Mouse (Mus musculus): ENCODE results near the gene Lpp. TPM values are rescaled to one million over a fixed set of nuclear protein-coding genes. Genes with fewer than 3 reads are reported as not detected.

Lpp gene
- polyA plus RNA-seq, 1 experiment from 2014 or later: 23.0 TPM

GRCm38 (mm10) chr16:24809811-24810210, 416.5 kb downstream of the Lpp start:
- WGBS: 93% methylated on average over 6 of the region's 6 CpGs
- Histone ChIP-seq H3K27me3 (ENCODE audit: low read depth, poor library complexity, severe bottlenecking) (no peaks in the 10 kb centered on the region), H3K4me1 (peaks cover 3% of the 10 kb centered on the region; the same call in 1 of the 2 replicates), H3K9me3 (replicated peaks) (no peaks in the 10 kb centered on the region), H3K4me3 (no peak overlapping the region), H3K27ac (replicated peaks) (no peak overlapping the region), H3K36me3 (no peaks in the 10 kb centered on the region)
- DNase-seq (ENCODE audit: low spot score): no peak

DNA sequence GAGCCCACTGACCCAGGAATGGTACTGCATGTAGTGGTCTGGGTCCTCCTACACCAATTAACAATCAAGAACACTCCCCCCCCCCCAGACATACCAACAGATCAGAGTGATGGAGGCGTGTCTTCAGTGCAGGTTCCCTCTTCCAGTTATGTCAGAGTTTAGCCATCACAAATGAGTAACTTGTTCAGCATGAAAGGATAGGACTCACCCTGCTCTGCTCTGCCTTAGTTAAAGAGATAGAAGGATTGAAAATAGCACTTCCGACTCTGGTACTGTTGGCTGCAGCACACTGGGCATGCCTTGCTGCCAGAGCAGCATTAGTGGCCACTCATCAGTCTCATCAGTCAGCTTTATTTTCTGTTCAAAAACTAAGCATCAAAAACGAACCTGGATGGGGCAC, 423.3 kb downstream of the Lpp start:
- H3K36me3 ChIP-seq: no peaks in the 10 kb centered on the region
- DNase-seq (ENCODE audit: low spot score): no peak
- no peak overlapping the region for H3K4me3 ChIP-seq
- no peaks in the 10 kb centered on the region for H3K9me3 ChIP-seq (replicated peaks)
- H3K4me1 ChIP-seq: no peaks in the 10 kb centered on the region
- 81% methylated on average over 3 of the region's 3 CpGs for WGBS
- no peaks in the 10 kb centered on the region for H3K27me3 ChIP-seq (ENCODE audit: low read depth, poor library complexity, severe bottlenecking)
- no peak overlapping the region for H3K27ac ChIP-seq (replicated peaks)

DNA sequence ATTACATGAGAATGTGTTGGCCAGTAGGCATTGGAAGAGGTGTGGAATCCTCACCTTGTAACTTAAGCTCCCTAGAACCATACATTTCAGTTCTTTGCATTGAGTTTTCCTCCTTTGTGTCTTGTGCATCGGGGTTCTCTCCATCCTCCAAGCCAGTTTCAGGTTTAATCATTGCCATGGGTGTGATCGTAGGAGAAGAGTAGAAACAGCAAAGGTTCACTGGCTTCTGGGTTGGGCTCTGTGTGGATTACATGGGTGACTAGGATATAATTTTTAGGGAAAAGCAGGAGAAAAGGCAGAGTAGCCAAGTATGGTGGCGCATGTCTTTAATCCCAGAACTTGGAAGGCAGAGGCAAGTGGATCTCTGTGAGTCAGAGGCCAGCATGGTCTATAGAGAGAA, 424.1 kb downstream of the Lpp start:
- 92% methylated on average over 3 of the region's 3 CpGs for WGBS
- Histone ChIP-seq H3K9me3 (replicated peaks) (no peaks in the 10 kb centered on the region), H3K4me1 (no peaks in the 10 kb centered on the region), H3K36me3 (no peaks in the 10 kb centered on the region), H3K4me3 (no peak overlapping the region), H3K27ac (replicated peaks) (no peak overlapping the region), H3K27me3 (ENCODE audit: low read depth, poor library complexity, severe bottlenecking) (no peaks in the 10 kb centered on the region)
- DNase-seq (ENCODE audit: low spot score): no peak

DNA sequence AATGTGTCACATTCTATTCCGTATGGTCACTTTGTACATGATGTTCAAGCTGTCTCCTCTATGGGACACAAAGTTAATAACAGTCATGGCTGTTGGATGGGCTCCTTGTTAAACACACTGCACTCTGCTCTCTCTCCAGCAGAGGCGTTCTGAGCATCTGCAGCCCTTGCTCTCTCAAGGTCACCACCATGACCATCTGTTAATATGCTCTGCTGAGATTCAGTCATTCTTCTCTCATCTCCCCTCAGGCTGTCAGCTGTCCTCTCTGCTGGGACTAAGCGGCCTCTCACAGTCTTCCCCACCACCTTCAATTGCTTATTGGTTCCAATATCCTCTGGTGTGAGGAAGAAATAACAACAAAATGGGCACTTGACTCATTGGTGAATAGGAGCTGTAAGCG, 425.8 kb downstream of the Lpp start:
- Histone ChIP-seq H3K27ac (replicated peaks) (no peak overlapping the region), H3K4me1 (no peaks in the 10 kb centered on the region), H3K9me3 (replicated peaks) (no peaks in the 10 kb centered on the region), H3K36me3 (no peaks in the 10 kb centered on the region), H3K4me3 (no peak overlapping the region), H3K27me3 (ENCODE audit: low read depth, poor library complexity, severe bottlenecking) (no peaks in the 10 kb centered on the region)
- 75% methylated on average over 4 of the region's 4 CpGs for WGBS
- peak; percentile 12 for DNase-seq (ENCODE audit: low spot score)

DNA sequence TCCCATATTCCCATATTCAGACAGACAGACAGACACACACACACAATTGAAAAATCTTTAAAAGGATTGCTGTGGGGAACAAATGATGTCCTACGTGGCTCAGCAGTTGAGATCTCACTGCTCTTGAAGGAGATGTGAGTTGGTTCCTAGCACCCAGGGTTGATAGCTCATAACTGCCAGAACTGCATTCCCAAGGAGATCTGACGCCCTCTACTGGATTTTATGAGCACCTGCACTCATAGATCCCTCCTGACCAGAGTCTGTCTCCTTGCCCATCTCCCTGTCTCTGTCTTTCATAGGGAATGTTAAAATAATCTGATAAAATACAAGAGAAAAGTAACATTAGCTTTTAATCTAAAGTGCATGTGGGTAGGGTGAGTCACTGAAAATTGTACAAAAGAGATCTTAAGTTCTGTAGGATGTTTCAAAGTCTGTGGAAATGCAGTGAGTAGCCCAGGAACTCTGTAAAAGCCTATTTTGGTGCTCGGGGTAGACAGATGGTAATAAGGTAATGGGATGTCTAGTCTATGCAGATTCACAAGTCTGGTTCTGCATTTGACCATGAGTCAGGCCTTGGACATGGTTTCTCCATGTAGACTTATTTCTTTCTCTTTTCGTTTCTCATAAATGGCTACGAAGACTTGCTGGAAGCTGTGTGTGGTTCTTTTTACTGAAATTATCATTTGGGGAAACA, 429.0 kb downstream of the Lpp start:
- 83% methylated on average over 5 of the region's 5 CpGs for WGBS
- Histone ChIP-seq H3K4me3 (no peak overlapping the region), H3K27ac (replicated peaks) (no peak overlapping the region), H3K4me1 (no peaks in the 10 kb centered on the region), H3K27me3 (ENCODE audit: low read depth, poor library complexity, severe bottlenecking) (no peaks in the 10 kb centered on the region), H3K36me3 (no peaks in the 10 kb centered on the region), H3K9me3 (replicated peaks) (no peaks in the 10 kb centered on the region)
- no peak for DNase-seq (ENCODE audit: low spot score)

DNA sequence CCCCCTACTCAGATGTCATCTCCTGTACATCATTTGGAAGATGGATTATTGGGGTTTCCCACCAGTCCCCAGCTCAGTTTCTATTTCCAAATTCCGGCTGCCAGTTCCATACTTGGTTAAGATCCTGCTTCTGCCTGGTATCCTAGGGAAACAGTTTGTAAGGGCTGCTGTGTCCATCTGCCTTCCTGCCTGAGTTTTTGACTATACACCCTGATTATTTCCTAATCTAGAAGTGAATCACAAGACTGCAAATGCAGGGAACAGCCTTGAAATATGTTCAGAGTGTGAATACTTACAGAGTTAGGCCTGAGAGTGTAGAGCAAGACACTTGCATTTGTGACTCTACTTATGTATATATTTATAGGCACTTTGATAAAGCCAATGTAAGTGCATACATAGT, 429.6 kb downstream of the Lpp start:
- Histone ChIP-seq H3K27ac (replicated peaks) (no peak overlapping the region), H3K9me3 (replicated peaks) (no peaks in the 10 kb centered on the region), H3K27me3 (ENCODE audit: low read depth, poor library complexity, severe bottlenecking) (no peaks in the 10 kb centered on the region), H3K4me1 (no peaks in the 10 kb centered on the region), H3K36me3 (no peaks in the 10 kb centered on the region), H3K4me3 (no peak overlapping the region)
- DNase-seq (ENCODE audit: low spot score): no peak
- 81% methylated on average over 1 of the region's 1 CpGs for WGBS

DNA sequence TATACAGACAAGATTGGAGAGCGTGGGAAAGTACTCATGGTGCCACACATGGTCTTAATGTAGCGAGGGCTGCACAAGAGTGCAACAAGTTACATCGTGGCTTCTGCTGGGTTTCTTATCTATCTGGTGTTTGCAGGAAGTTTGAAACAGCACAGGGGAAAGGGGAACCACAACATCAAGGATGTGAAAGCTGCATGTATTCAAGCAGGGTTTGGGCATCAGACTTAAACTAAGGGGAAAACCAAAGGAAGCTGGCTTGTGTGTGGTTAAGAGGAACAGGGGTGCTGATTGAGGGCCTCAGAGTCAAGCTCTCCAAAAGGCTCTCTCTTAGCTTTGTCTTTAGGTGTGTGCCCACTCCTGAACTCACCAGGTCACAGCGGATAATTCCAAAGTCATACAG, 433.1 kb downstream of the Lpp start:
- Histone ChIP-seq H3K27ac (replicated peaks) (no peak overlapping the region), H3K4me1 (no peaks in the 10 kb centered on the region), H3K36me3 (no peaks in the 10 kb centered on the region), H3K9me3 (replicated peaks) (no peaks in the 10 kb centered on the region), H3K4me3 (no peak overlapping the region), H3K27me3 (ENCODE audit: low read depth, poor library complexity, severe bottlenecking) (no peaks in the 10 kb centered on the region)
- DNase-seq (ENCODE audit: low spot score): no peak
- WGBS: 90% methylated on average over 4 of the region's 4 CpGs

DNA sequence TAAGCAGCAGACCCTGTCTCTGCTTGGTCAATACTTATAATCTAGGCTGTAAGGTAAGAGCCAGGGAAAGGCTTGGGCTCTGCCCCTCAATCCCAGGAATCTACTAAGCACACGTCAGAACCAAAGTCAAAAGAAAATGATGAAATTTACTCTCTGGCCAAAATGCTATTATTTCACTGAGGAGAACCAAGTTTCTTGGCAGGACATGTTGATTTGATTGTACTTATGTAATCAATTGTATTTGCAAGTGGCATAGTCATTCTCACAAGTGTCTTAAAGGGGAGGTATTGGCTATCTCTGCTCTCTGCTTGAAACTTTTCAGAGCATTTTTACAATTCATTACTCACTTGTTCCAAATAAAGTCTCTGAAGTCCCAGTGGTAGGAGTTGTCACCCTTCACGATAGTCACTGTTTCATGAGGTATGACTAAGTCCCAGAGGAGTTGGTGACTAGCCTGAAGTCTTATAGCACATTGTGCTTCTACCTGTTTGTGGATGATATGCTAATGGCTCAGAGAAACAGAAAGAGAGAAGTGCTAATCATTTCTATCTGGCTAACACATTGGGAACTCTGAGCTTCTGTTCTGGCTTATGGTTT, 435.0 kb downstream of the Lpp start:
- no peaks in the 10 kb centered on the region for H3K36me3 ChIP-seq
- H3K4me3 ChIP-seq: no peak overlapping the region
- no peaks in the 10 kb centered on the region for H3K27me3 ChIP-seq (ENCODE audit: low read depth, poor library complexity, severe bottlenecking)
- DNase-seq (ENCODE audit: low spot score): no peak
- H3K9me3 ChIP-seq (replicated peaks): no peaks in the 10 kb centered on the region
- H3K4me1 ChIP-seq: no peaks in the 10 kb centered on the region
- WGBS: 89% methylated on average over 2 of the region's 2 CpGs
- no peak overlapping the region for H3K27ac ChIP-seq (replicated peaks)

- Histone ChIP-seq H3K9me3 (replicated peaks) (no peaks in the 10 kb centered on the region), H3K36me3 (no peaks in the 10 kb centered on the region), H3K27me3 (ENCODE audit: low read depth, poor library complexity, severe bottlenecking) (no peaks in the 10 kb centered on the region), H3K4me3 (no peak overlapping the region), H3K4me1 (no peaks in the 10 kb centered on the region), H3K27ac (replicated peaks) (no peak overlapping the region)
- WGBS: 80% methylated on average over 4 of the region's 4 CpGs
- DNase-seq (ENCODE audit: low spot score): no peak
These were observed 436.6 kb downstream of the Lpp start for GRCm38 (mm10) chr16:24829860-24830259.

- no peak for DNase-seq (ENCODE audit: low spot score)
- H3K36me3 ChIP-seq: no peaks in the 10 kb centered on the region
- 80% methylated on average over 7 of the region's 7 CpGs for WGBS
- H3K4me3 ChIP-seq: no peak overlapping the region
- H3K27me3 ChIP-seq (ENCODE audit: low read depth, poor library complexity, severe bottlenecking): no peaks in the 10 kb centered on the region
- no peaks in the 10 kb centered on the region for H3K9me3 ChIP-seq (replicated peaks)
- H3K27ac ChIP-seq (replicated peaks): no peak overlapping the region
- H3K4me1 ChIP-seq: no peaks in the 10 kb centered on the region
These were observed 437.6 kb downstream of the Lpp start for GRCm38 (mm10) chr16:24830939-24831338.

DNA sequence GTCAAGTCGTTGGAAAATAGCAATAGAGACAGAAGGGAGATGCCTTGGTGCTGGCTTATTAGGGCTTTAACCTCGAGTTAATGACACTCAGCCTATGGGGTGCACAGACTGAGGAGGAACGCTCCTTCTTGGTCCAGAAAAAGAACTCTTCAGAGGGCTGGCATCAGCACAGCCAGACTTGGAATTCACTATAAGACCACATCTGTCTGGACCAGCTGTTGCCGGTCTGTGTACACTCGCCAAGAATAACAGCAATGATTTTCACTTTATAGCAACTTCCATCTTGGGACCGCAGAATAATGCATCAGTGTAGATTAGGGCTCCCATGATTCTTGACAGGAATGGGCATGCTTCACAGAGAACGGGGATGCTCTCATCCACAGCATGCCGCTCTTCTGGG, 439.9 kb downstream of the Lpp start:
- no peak overlapping the region for H3K4me3 ChIP-seq
- H3K27ac ChIP-seq (replicated peaks): no peak overlapping the region
- H3K27me3 ChIP-seq (ENCODE audit: low read depth, poor library complexity, severe bottlenecking): no peaks in the 10 kb centered on the region
- DNase-seq (ENCODE audit: low spot score): no peak
- WGBS: 86% methylated on average over 8 of the region's 8 CpGs
- H3K9me3 ChIP-seq (replicated peaks): no peaks in the 10 kb centered on the region
- no peaks in the 10 kb centered on the region for H3K36me3 ChIP-seq
- no peaks in the 10 kb centered on the region for H3K4me1 ChIP-seq

- H3K36me3 ChIP-seq: no peaks in the 10 kb centered on the region
- WGBS: 93% methylated on average over 9 of the region's 9 CpGs
- no peaks in the 10 kb centered on the region for H3K27me3 ChIP-seq (ENCODE audit: low read depth, poor library complexity, severe bottlenecking)
- no peaks in the 10 kb centered on the region for H3K9me3 ChIP-seq (replicated peaks)
- H3K4me3 ChIP-seq: no peak overlapping the region
- H3K27ac ChIP-seq (replicated peaks): no peak overlapping the region
- no peak for DNase-seq (ENCODE audit: low spot score)
- H3K4me1 ChIP-seq: no peaks in the 10 kb centered on the region
These were observed 441.2 kb downstream of the Lpp start for GRCm38 (mm10) chr16:24834536-24834935.

GRCm38 (mm10) chr16:24836550-24836949, 443.2 kb downstream of the Lpp start:
- H3K9me3 ChIP-seq (replicated peaks): no peaks in the 10 kb centered on the region
- H3K4me3 ChIP-seq: no peak overlapping the region
- H3K4me1 ChIP-seq: no peaks in the 10 kb centered on the region
- no peaks in the 10 kb centered on the region for H3K36me3 ChIP-seq
- WGBS: 86% methylated on average over 5 of the region's 5 CpGs
- H3K27me3 ChIP-seq (ENCODE audit: low read depth, poor library complexity, severe bottlenecking): no peaks in the 10 kb centered on the region
- no peak overlapping the region for H3K27ac ChIP-seq (replicated peaks)
- no peak for DNase-seq (ENCODE audit: low spot score)
